Mouse (Mus musculus) liver (tissue): Measurements from ENCODE around the gene Usp5.

Source experiments
- DNase-seq: peaks from one replicate; pipeline ENCODE4 v3.0.0-alpha.2; 2020; ENCODE audit warnings: mixed read lengths

The Usp5 gene

GRCm38 (mm10) chr6:124780917-124781316 is 48.4 kb downstream of the Usp5 start:
- DNase-seq: no peak

GRCm38 (mm10) chr6:124779984-124780416 is 49.3 kb downstream of the Usp5 start:
- no peak for DNase-seq

- DNase-seq: no peak
Measured at GRCm38 (mm10) chr6:124779222-124779983, 49.9 kb downstream of the Usp5 start, which contains the start of gene Lrrc23. Lrrc23 (minus strand) TSS chr6:124779727.

GRCm38 (mm10) chr6:124770511-124770910 is 58.8 kb downstream of the Usp5 start:
- no peak for DNase-seq

GRCm38 (mm10) chr6:124770013-124770412 is 59.3 kb downstream of the Usp5 start:
- no peak for DNase-seq

GRCm38 (mm10) chr6:124769101-124769765 is 60.1 kb downstream of the Usp5 start, which contains the start of gene Eno2:
Eno2 (minus strand) TSS chr6:124769673.
- peak; percentile 50 for DNase-seq

- no peak for DNase-seq
Measured at GRCm38 (mm10) chr6:124768704-124769044, 60.6 kb downstream of the Usp5 start.

- DNase-seq: peak; percentile 49
Measured at GRCm38 (mm10) chr6:124767920-124768703, 61.2 kb downstream of the Usp5 start.

GRCm38 (mm10) chr6:124767536-124767919 is 61.8 kb downstream of the Usp5 start:
- no peak for DNase-seq

GRCm38 (mm10) chr6:124765951-124766350 is 63.3 kb downstream of the Usp5 start:
- DNase-seq: no peak
